Mouse (Mus musculus) kidney, postnatal 10 days (tissue): Measurements from ENCODE around the gene Taf3.

Source experiments
- DNase-seq: peaks from one replicate; pipeline ENCODE4 v3.0.0; 2021; ENCODE audit warnings: mixed read lengths

Gene Taf3

GRCm38 (mm10) chr2:9955576-9956535 is 92.5 kb downstream of the Taf3 start:
- DNase-seq = no peak

DNA sequence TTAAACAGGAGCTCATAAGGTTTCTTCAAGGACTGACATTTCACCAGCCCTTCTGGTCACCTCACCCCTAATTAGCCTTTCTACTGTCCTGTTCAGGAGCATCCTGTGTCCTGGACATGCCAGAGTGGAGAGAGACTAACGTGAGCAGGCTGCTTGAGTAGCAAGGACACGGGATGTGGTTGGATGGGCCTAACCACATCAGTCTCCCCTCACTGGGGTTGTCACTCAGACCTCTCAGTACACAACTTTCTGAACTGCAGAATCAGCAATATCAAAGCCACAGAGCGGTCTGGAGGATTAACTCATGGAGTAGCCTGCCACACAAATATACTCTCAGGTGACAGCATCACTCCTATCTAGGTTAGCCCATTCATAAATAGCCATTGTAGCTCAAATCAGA is 101.7 kb downstream of the Taf3 start:
- no peak for DNase-seq

- no peak for DNase-seq
These were observed 102.8 kb downstream of the Taf3 start for GRCm38 (mm10) chr2:9945611-9946010.

DNA sequence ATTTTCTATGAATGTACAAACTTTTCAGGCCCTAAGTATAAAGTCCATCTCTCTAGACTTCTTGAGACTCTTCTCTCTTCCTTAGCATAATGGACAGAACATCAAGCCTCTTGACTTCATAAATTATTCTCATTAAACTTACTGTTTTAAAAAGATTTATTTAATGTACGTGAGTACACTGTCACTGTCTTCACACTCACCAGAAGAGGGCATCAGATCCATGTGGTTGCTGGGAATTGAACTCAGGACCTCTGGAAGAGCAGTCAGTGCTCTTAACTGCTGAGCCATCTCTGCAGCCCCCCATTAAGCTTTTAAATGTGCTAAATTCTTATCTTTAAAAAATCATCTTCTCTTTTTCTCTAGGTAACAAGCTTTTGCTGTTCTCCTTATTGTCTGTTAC is 105.4 kb downstream of the Taf3 start:
- DNase-seq = no peak

GRCm38 (mm10) chr2:9939250-9939649 is 109.1 kb downstream of the Taf3 start:
- no peak for DNase-seq

DNA sequence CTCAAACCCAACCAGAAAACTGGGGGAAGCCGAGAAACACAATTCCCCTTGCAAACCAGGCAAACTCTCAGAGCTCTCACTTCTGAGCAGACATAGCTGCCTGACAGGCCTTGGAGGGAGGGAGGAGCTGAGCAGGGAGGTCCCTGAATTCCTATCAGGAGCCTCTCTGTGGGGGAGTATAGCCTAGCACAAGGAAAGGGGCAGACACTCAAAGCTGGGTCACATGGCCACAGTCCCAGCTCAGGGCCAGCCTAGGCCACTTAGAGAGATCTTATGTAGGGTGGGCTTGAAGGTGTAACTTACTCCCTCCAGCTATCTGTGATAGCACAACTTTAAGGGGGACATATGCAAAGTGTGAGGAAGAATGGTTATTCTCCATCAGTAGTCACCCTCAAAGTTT is 112.4 kb downstream of the Taf3 start:
- no peak for DNase-seq

DNA sequence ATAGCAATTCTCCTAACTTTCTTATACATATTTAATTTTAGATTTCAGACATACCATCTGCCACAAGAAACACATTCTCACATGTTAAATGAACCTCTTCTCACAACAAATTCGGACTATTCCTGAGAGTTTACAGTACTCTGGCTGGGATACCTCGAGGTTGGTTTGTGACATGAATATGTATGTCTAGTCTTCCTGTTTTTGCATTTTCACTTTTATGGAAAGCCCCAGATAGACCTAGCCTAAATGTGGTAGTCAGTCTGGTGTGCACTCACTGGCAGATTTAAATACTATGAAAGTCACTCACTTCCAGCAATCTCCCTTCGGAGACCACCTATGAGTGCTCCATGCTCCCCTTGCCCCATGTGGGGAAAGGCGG is 121.5 kb downstream of the Taf3 start:
- DNase-seq = no peak

DNA sequence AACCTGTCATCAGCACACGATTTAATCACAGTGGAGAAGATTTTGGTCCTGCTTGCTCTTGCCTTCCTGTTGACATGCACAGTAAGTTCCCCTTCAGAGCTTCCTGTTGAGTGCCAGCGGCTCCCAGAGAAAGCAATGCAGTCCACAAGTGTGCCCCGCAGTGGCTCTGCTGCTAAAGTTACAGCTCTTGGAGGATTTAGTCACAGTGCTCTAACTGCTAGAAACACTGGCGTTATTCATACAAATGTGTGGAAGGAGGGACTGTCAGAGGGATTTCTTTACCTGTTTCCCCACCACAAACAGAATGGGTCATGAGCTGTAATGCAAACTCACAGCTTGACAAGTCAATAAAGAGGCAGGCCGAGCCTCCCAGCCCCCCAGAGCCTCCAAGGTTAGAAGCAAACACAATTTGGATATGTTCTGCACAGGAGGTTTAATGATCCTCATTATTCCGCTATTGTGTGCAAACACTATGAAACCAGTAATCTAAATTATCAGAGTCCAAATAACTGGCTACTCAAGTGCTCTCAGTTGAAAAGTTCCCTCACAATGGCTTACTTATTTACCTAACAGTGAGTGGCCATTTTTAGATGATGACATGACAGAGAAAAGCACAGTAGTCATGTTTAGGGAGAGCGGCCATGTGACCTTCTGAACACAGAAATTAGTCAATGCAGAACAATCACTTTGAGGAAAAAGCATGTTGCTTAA is 122.0 kb downstream of the Taf3 start:
- DNase-seq = no peak

GRCm38 (mm10) chr2:9918691-9919471 is 129.5 kb downstream of the Taf3 start:
- DNase-seq = peak; percentile 72

DNA sequence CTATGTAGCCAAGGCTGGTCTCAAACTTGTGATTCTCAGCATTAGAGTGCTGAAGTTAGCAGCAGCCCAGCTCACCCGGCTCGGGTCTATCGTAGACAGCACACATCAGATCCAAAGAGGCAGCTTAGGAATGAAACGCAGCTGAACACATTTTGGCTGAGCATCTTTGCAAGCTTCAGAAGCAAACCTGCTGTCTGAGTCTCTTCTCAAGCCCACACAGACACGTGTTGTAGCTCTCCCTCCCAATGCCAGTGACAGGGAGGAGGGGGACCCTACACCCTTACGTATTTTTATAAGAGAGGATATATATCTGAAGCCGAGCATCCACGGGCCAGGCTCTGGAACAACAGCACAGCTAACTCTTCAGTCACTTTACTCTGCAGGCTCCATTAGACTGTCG is 130.8 kb downstream of the Taf3 start:
- no peak for DNase-seq

- no peak for DNase-seq
These were observed 142.4 kb downstream of the Taf3 start for GRCm38 (mm10) chr2:9905995-9906394.

- no peak for DNase-seq
These were observed 144.4 kb downstream of the Taf3 start for GRCm38 (mm10) chr2:9903854-9904560.

- DNase-seq = no peak
These were observed 150.6 kb downstream of the Taf3 start for GRCm38 (mm10) chr2:9897846-9898245.

DNA sequence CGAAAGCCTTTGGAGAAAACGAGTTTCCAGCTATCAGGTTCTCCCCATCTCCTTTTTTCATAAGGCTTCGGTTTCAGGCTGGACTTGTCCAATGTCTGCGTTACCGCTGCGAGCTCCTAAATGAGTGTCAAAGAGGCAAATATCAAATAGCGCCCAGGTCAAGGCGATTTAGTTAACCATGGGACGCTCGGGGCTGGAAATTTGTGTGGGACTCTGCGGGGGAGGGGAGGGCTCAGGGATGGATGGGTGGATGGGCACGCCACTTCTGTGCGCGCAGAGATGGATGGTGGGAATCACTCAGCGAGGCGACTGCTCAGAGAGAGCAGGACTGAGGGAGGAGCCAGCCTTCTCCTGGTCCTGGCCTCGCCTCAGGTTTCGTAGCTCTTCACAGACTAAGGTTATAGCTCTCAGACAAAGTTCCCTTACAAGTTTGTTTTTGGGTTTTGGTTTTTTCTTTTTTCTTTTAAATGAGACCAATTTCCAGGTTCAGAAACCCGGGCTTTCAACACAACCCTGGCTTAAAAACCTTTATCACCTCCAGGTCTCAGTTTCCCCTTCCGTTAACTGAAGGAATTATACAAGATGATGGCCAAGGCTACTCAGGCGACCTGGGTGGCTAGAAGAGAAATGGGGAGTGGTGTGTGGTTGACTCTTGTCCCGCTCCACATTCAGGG is 152.2 kb downstream of the Taf3 start:
- DNase-seq = no peak

GRCm38 (mm10) chr2:9894836-9895593 is 153.4 kb downstream of the Taf3 start:
- no peak for DNase-seq

- no peak for DNase-seq
These were observed 155.0 kb downstream of the Taf3 start for GRCm38 (mm10) chr2:9893272-9893953.

DNA sequence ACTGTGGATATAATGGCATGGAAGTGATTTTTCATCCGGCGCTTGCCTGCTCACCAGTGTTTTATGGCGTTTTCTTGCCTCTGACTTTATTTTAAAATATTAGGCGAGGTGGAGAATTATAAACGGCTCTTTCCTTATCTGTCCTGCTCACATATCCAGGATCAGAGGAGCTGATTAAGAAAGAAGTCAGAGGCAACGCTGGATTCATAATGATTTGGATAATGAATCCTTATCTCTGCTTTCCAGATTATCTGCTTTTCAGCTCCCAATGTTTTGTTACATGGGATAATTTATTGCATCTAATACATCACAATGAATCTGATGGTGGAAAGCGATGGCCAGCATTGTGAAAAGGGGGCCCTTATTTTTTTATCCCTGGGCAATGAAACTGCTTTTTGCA is 155.9 kb downstream of the Taf3 start:
- DNase-seq = no peak

DNA sequence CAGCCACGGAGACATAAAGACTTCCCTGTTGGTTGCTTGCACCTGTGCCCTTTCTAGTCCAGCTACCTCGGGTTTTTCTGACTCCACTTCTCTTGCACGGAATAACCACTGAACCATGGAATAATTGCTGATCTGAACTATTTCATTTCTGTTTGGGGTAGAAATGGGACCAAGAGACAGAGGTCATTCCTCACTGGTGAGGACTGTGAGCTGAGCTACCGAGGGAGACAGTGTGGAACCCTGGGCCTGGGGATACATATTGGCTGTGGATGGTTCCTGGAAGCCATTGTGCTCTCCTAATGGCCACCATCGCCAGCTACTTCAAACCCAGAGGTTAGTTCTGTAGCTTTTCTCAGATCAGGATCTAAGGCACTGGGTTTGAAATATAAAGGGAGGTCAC is 157.5 kb downstream of the Taf3 start:
- no peak for DNase-seq

DNA sequence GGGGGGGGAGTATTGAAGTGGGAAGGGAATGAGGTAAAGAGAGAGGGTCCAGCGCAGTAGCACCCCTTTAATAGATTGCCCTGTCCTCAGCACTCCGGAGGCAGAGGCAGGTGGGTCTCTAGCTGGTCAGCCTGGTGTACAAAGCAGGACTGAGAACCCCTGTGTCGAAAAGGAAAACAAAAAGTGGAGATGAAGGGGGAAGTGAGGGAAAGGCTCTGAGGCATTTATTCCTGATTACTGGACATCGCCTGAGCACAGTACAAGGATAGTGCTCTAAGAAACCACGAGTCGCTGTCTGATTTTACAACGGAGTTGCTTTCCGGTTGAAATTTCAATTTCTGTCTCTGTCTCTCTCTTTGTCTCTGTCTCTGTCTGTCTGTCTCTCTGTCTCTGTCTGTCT is 158.1 kb downstream of the Taf3 start:
- DNase-seq = no peak

DNA sequence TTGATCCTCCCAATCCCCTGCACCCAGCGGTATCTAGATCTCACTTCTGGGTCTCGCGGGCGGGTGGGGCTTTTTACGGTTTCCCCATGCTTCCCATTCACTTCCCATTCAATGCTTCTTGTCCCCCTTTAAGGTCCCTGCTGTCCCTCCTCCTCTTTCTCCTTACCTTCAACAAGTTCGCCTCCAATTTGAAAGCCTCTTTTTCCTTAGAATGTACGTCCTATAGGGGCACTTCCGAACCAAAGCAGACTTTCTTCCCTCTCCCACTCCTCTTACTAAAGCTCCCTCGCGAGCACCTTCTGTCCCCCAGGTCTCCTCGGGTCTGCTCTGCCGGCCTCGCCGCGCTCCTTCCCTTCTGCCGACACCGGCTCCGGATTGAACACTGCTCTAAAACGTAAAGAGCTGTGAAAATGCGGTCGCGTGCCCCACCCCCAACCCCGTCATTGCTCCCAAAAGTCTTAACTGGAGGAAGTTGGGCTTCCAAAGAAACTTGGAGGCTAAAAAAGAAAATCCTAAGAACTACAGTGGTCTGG is 158.7 kb downstream of the Taf3 start, which contains the start of gene Gata3:
Gene Gata3, minus strand, starts transcription at position 384 of the 533 bp plus-strand sequence.
- peak; percentile 34 for DNase-seq
